Mouse (Mus musculus): ENCODE measurements around the gene Rfx2.

- no peak for TF ChIP-seq CTCF (IDR thresholded peaks at IDR 0.05)
- no peak for TF ChIP-seq EP300 (IDR thresholded peaks at IDR 0.05)
These were observed 45.7 kb upstream of the Rfx2 start for GRCm38 (mm10) chr17:56876465-56876864.
